Mouse (Mus musculus): ENCODE measurements around the gene Gmps. TPM values are rescaled to one million over a fixed set of nuclear protein-coding genes. Genes with fewer than 3 reads are reported as not detected.

The Gmps gene
- polyA plus RNA-seq, 2 experiments from 2014 or later = 33.6 to 36.6 TPM

Other genes starting within 250 kb of the Gmps start
- not detected for gene Plch1, start 76.6 kb upstream of the Gmps start, polyA plus RNA-seq (2017; shearing (Covaris generic))
- gene E130311K13Rik, start 46.6 kb upstream of the Gmps start, polyA plus RNA-seq (2017; shearing (Covaris generic)) = 10 to 100 TPM in 1 of 2 experiments, 1 to 10 TPM in 1; 7.8 to 12.5 TPM
- gene Slc33a1, start 11.3 kb upstream of the Gmps start, polyA plus RNA-seq (2017; shearing (Covaris generic)) = 10 to 100 TPM in 1 of 2 experiments, 1 to 10 TPM in 1; 9.9 to 10.7 TPM
- not detected for gene Vmn2r1, start 105.4 kb downstream of the Gmps start, polyA plus RNA-seq (2017; shearing (Covaris generic))
- gene Vmn2r2, start 165.8 kb downstream of the Gmps start, polyA plus RNA-seq (2017; shearing (Covaris generic)) = under 1 TPM in 1 of 2 experiments, not detected in 1; 0.17 TPM

Data from activated CD4-positive, CD25-positive, alpha-beta regulatory T cell, adult 4 months (primary cell).